Mouse (Mus musculus) testis, adult 2 months (tissue): Measurements from ENCODE around the gene Abi1.

ENCODE experiments used
- CTCF ChIP-seq: fragments of 200-500 bp; IDR thresholded peaks from 2 replicates; pipeline ENCODE4 v1.5.1; 2012; ENCODE audit warnings: low read depth, mild to moderate bottlenecking, inconsistent platforms, low read length, moderate library complexity; ENCODE audit not compliant: control insufficient read depth, insufficient read depth, insufficient replicate concordance
- POLR2A ChIP-seq: fragments of 200-500 bp; IDR thresholded peaks from 2 replicates; pipeline ENCODE4 v1.6.1; 2012; ENCODE audit warnings: low read depth, mild to moderate bottlenecking, inconsistent platforms, low read length, moderate library complexity; ENCODE audit not compliant: control insufficient read depth

- TF ChIP-seq CTCF (no peak), POLR2A (no peak)
These were observed 145.1 kb downstream of the Abi1 start for GRCm38 (mm10) chr2:22894932-22895281.
